Mouse (Mus musculus): Measurements from ENCODE around the gene Trh. TPM values are rescaled to one million over a fixed set of nuclear protein-coding genes. Genes with fewer than 3 reads are reported as not detected.

Trh gene
- not detected in 2 replicates for polyA plus RNA-seq (2016; fragmentation: Nextera tagmentation; extraction: Ambion mirVana)

- Histone ChIP-seq H3K27ac (no peak within 1 kb of the TSS), H3K27me3 (replicated peaks) (peaks cover 70% of the 10 kb centered on the region), H3K9ac (no peak within 1 kb of the TSS), H3K4me1 (peaks cover 13% of the 10 kb centered on the region), H3K9me3 (replicated peaks) (no peaks in the 10 kb centered on the region), H3K4me2 (peak within 1 kb of the TSS; percentile 45), H3K4me3 (peak within 1 kb of the TSS; percentile 19), H3K36me3 (no peaks in the 10 kb centered on the region)
- no peak for ATAC-seq
- WGBS (ENCODE audit: insufficient replicate concordance) = 2% methylated on average over 31 of the region's 31 CpGs
Measured at GRCm38 (mm10) chr6:92244591-92244990, at the start of gene Trh. Gene Trh, minus strand, starts transcription at chr6:92244650.

DNA sequence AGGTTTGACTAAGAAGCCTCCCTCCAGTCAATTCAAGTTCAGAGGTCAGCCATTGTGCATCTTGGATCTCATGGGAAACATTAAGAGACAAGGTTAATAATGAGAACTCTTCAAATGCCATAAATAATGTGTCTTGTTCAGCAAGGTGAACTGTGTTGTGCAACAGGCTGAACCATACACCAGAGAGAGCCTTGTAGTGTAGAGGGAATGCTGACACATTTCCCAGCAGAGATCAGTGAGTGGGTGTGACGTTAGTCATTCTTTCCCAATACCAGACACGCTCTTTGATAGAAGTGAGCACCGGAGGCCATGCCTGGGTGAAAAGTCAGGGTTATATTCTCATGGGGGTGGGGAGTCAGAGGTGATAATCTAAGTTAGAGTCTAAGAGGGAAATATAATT, 46.4 kb upstream of the Trh start:
- Histone ChIP-seq H3K4me2 (no peak overlapping the region), H3K4me3 (no peak overlapping the region), H3K36me3 (no peaks in the 10 kb centered on the region), H3K9ac (no peak overlapping the region), H3K27me3 (replicated peaks) (no peaks in the 10 kb centered on the region), H3K27ac (no peak overlapping the region), H3K9me3 (replicated peaks) (no peaks in the 10 kb centered on the region), H3K4me1 (no peaks in the 10 kb centered on the region; the same call in 1 of the 2 replicates)
- 72% methylated on average over 3 of the region's 3 CpGs for WGBS (ENCODE audit: insufficient replicate concordance)
- ATAC-seq = no peak

GRCm38 (mm10) chr6:92286889-92287288, 42.4 kb upstream of the Trh start:
- Histone ChIP-seq H3K4me2 (no peak overlapping the region), H3K9ac (no peak overlapping the region), H3K27me3 (replicated peaks) (no peaks in the 10 kb centered on the region), H3K4me3 (no peak overlapping the region), H3K36me3 (no peaks in the 10 kb centered on the region), H3K27ac (no peak overlapping the region), H3K4me1 (no peaks in the 10 kb centered on the region; the same call in 1 of the 2 replicates), H3K9me3 (replicated peaks) (no peaks in the 10 kb centered on the region)
- ATAC-seq = no peak
- 15% methylated on average over 4 of the region's 4 CpGs for WGBS (ENCODE audit: insufficient replicate concordance)

DNA sequence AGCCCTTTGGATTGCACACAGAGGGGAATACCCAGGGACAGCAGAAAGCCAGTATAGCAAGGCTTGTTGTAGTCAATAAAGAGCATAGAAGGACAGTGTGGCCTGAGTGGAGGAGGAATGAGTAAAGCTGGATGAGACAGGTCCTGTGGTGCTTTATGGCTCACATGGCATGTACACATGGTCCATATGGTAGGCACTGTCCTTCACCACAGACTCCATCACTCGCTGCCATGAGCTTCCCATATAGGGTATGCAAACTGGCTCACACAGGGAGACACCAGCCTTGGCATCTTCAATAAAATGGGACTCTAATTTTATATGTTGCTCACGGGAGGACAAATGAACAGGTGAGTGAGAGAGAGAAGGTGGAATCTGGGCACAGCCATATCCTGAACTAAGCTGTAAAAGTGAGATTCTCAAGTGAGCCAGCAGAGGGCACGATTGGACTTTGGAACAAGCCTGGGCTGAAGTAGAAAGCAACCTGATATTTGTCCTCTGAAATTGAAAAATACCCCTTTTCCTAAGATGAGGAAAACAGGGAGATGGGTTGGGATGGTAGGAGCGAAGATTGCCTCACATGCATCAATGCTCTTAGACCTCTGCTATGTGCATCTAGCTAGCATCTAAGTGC, 41.9 kb upstream of the Trh start:
- ATAC-seq = no peak
- WGBS (ENCODE audit: insufficient replicate concordance) = 27% methylated on average over 4 of the region's 4 CpGs
- Histone ChIP-seq H3K27ac (no peak overlapping the region), H3K4me2 (no peak overlapping the region), H3K27me3 (replicated peaks) (no peaks in the 10 kb centered on the region), H3K4me1 (no peaks in the 10 kb centered on the region; the same call in 1 of the 2 replicates), H3K36me3 (no peaks in the 10 kb centered on the region), H3K4me3 (no peak overlapping the region), H3K9ac (no peak overlapping the region), H3K9me3 (replicated peaks) (no peaks in the 10 kb centered on the region)

GRCm38 (mm10) chr6:92285559-92285958, 41.1 kb upstream of the Trh start:
- Histone ChIP-seq H3K36me3 (no peaks in the 10 kb centered on the region), H3K9me3 (replicated peaks) (no peaks in the 10 kb centered on the region), H3K27me3 (replicated peaks) (no peaks in the 10 kb centered on the region), H3K4me3 (no peak overlapping the region), H3K4me1 (no peaks in the 10 kb centered on the region; the same call in 1 of the 2 replicates), H3K4me2 (no peak overlapping the region), H3K9ac (no peak overlapping the region), H3K27ac (no peak overlapping the region)
- 51% methylated on average over 4 of the region's 4 CpGs for WGBS (ENCODE audit: insufficient replicate concordance)
- no peak for ATAC-seq

DNA sequence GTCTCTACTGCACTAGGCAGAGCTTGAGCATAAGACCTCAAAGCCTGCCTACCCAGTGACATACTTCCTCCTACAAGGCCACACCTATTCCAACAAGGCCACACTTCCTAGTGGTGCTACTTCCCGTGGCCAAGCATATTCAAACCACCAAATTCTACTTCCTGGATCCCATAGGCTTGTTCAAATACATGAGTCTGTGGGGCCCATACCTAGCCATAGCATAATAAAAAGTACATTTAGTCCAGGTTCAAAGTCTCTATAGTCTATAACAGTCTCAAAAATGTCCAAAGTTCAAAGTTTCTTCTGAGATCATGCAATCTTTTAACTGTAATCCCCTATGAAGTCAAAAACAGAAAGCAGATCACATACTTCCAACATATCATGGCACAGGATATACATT, 32.7 kb upstream of the Trh start:
- no peaks in the 10 kb centered on the region for H3K27me3 ChIP-seq (replicated peaks)
- no peak overlapping the region for H3K27ac ChIP-seq
- H3K4me3 ChIP-seq = no peak overlapping the region
- H3K9ac ChIP-seq = no peak overlapping the region
- no peak overlapping the region for H3K4me2 ChIP-seq
- 54% methylated on average over 1 of the region's 1 CpGs for WGBS (ENCODE audit: insufficient replicate concordance)
- H3K9me3 ChIP-seq (replicated peaks) = no peaks in the 10 kb centered on the region
- no peak for ATAC-seq
- peaks cover 12% of the 10 kb centered on the region for H3K4me1 ChIP-seq
- H3K36me3 ChIP-seq = no peaks in the 10 kb centered on the region

GRCm38 (mm10) chr6:92273652-92274322, 29.3 kb upstream of the Trh start:
- Histone ChIP-seq H3K27me3 (replicated peaks) (no peaks in the 10 kb centered on the region), H3K9me3 (replicated peaks) (no peaks in the 10 kb centered on the region), H3K4me1 (peaks cover 12% of the 10 kb centered on the region), H3K27ac (peak overlapping the region; percentile 48; the same call in 1 of the 2 replicates), H3K4me3 (no peak overlapping the region), H3K9ac (no peak overlapping the region), H3K4me2 (peak overlapping the region; percentile 14), H3K36me3 (no peaks in the 10 kb centered on the region)
- 17% methylated on average over 6 of the region's 6 CpGs for WGBS (ENCODE audit: insufficient replicate concordance)
- ATAC-seq = peak; percentile 91

DNA sequence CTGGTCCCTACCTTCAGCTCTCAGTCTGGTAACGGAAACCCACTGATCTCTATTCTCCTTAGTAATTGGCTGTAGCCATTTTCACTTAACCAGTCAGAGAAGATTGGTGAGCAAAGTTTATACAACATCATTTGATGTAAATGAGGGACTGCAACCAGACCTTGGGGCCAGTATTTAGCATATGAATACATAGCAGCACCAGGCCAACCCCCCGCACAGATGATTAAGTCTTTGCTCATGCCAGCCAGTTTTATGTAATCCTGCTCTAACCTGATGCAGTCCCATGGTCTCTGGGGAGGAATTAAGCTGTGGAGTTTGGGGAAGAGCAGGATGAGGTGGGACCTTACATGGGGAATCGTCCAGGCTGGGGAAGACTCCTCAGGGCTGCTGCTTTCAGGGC, 28.2 kb upstream of the Trh start:
- H3K4me1 ChIP-seq = peaks cover 12% of the 10 kb centered on the region
- ATAC-seq = no peak
- H3K36me3 ChIP-seq = no peaks in the 10 kb centered on the region
- no peak overlapping the region for H3K27ac ChIP-seq
- H3K9me3 ChIP-seq (replicated peaks) = no peaks in the 10 kb centered on the region
- H3K27me3 ChIP-seq (replicated peaks) = no peaks in the 10 kb centered on the region
- H3K4me2 ChIP-seq = no peak overlapping the region
- H3K9ac ChIP-seq = no peak overlapping the region
- no peak overlapping the region for H3K4me3 ChIP-seq
- WGBS (ENCODE audit: insufficient replicate concordance) = 73% methylated on average over 3 of the region's 3 CpGs

DNA sequence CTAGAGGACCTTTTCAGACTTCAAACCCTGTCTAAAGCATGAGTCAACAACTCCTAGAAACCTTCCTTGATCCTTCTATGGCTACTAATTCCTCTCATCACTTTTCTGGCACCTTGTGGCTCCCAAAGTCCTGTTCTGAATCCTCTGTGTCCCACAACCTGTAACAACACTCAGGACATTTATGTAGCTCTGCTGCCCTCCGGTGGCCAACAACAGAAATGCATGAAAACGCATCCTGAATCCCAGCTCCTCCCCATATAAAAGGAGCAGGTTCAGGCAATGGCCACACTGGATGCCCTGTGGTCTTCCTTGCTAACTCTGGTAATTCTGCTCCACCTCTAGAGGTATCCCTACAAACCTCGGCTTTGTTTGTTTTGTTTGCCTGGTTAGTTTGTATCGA, 24.6 kb upstream of the Trh start:
- Histone ChIP-seq H3K4me3 (no peak overlapping the region), H3K4me1 (peaks cover 9% of the 10 kb centered on the region), H3K9me3 (replicated peaks) (no peaks in the 10 kb centered on the region), H3K36me3 (no peaks in the 10 kb centered on the region), H3K27ac (no peak overlapping the region), H3K27me3 (replicated peaks) (0 out of 2 replicates have a peak, but pooled peaks cover 7% of the 10 kb centered on the region), H3K9ac (no peak overlapping the region), H3K4me2 (no peak overlapping the region)
- ATAC-seq = no peak
- 8% methylated on average over 4 of the region's 4 CpGs for WGBS (ENCODE audit: insufficient replicate concordance)

- Histone ChIP-seq H3K4me2 (no peak overlapping the region), H3K4me3 (no peak overlapping the region), H3K36me3 (no peaks in the 10 kb centered on the region), H3K27ac (no peak overlapping the region), H3K9me3 (replicated peaks) (no peaks in the 10 kb centered on the region), H3K9ac (no peak overlapping the region), H3K27me3 (replicated peaks) (0 out of 2 replicates have a peak, but pooled peaks cover 7% of the 10 kb centered on the region), H3K4me1 (no peaks in the 10 kb centered on the region)
- ATAC-seq = no peak
- WGBS (ENCODE audit: insufficient replicate concordance) = 40% methylated on average over 1 of the region's 1 CpGs
Measured at GRCm38 (mm10) chr6:92268001-92268400, 23.6 kb upstream of the Trh start.

- Histone ChIP-seq H3K4me1 (peaks cover 7% of the 10 kb centered on the region), H3K27me3 (replicated peaks) (0 out of 2 replicates have a peak, but pooled peaks cover 7% of the 10 kb centered on the region), H3K27ac (no peak overlapping the region), H3K9ac (no peak overlapping the region), H3K36me3 (no peaks in the 10 kb centered on the region), H3K4me2 (no peak overlapping the region), H3K9me3 (replicated peaks) (no peaks in the 10 kb centered on the region), H3K4me3 (no peak overlapping the region)
- no peak for ATAC-seq
- WGBS (ENCODE audit: insufficient replicate concordance) = 48% methylated on average over 4 of the region's 4 CpGs
Measured at GRCm38 (mm10) chr6:92261162-92261843, 16.9 kb upstream of the Trh start.

GRCm38 (mm10) chr6:92255346-92255745, 10.9 kb upstream of the Trh start:
- Histone ChIP-seq H3K27me3 (replicated peaks) (no peaks in the 10 kb centered on the region), H3K27ac (no peak overlapping the region), H3K4me3 (no peak overlapping the region), H3K9me3 (replicated peaks) (0 out of 2 replicates have a peak, but pooled peaks cover 4% of the 10 kb centered on the region), H3K9ac (no peak overlapping the region), H3K4me1 (peaks cover 12% of the 10 kb centered on the region), H3K36me3 (no peaks in the 10 kb centered on the region), H3K4me2 (no peak overlapping the region)
- no peak for ATAC-seq
